Mouse (Mus musculus) forebrain, embryonic 16.5 days (tissue): ENCODE data around the gene Creb3l4. TPM values are rescaled to one million over a fixed set of nuclear protein-coding genes. Genes with fewer than 3 reads are reported as not detected.

Experiments used
- ATAC-seq: fragments of 200-750 bp; cut with Nextera tagmentation; 2 replicates; pipeline ENCODE4 v1.8.0; 2017; ENCODE audit warnings: mild to moderate bottlenecking, moderate library complexity
- H3K27ac ChIP-seq: fragments of 300-500 bp; sonication (generic); 2 replicates; pipeline ENCODE4 v1.5.1; 2014; ENCODE audit warnings: low read length, control low read depth
- H3K27me3 ChIP-seq: fragments of 300-500 bp; sonication (generic); replicated peaks from 2 replicates; pipeline ENCODE4 v1.6.1; 2014; ENCODE audit warnings: low read length; ENCODE audit not compliant: control insufficient read depth, insufficient read depth
- H3K36me3 ChIP-seq: fragments of 300-500 bp; sonication (generic); 2 replicates; pipeline ENCODE4 v1.6.1; 2014; ENCODE audit not compliant: control insufficient read depth, insufficient read depth
- H3K4me1 ChIP-seq: fragments of 300-500 bp; sonication (generic); replicated peaks from 2 replicates; pipeline ENCODE4 v1.6.1; 2014; ENCODE audit warnings: low read length; ENCODE audit not compliant: control insufficient read depth, insufficient read depth
- H3K4me2 ChIP-seq: fragments of 300-500 bp; sonication (generic); 2 replicates; pipeline ENCODE4 v1.6.1; 2014; ENCODE audit warnings: mild to moderate bottlenecking, low read length, control low read depth
- H3K4me3 ChIP-seq: fragments of 300-500 bp; sonication (generic); replicated peaks from 2 replicates; pipeline ENCODE4 v1.5.1; 2014; ENCODE audit warnings: mild to moderate bottlenecking, low read length, control low read depth
- H3K9ac ChIP-seq: fragments of 300-500 bp; sonication (generic); replicated peaks from 2 replicates; pipeline ENCODE4 v1.6.1; 2014; ENCODE audit warnings: low read depth, low read length, control low read depth
- H3K9me3 ChIP-seq: fragments of 300-500 bp; sonication (generic); 2 replicates; pipeline ENCODE4 v1.6.1; 2016; ENCODE audit warnings: low read length; ENCODE audit not compliant: control insufficient read depth
- WGBS: fragments of 180-500 bp; shearing (Covaris S2); extraction: QIAGEN DNeasy Blood & Tissue Kit; methylation state at CpG from one replicate; pipeline ENCODE4 v1.1.7; 2014; 5-methylcytosine and 5-hydroxymethylcytosine counted together
- polyA plus RNA-seq: library from polyadenylated mRNA; unstranded; fragments of >200 nt; fragmentation: Nextera tagmentation; extraction: Ambion mirVana; gene quantifications from 2 replicates; pipeline ENCODE4 v1.2.1, GENCODE M21; 2015

Creb3l4 gene
- polyA plus RNA-seq, 1 experiment from 2014 or later = 2.7 TPM

- WGBS = 97% methylated on average over 10 of the region's 10 CpGs
- Histone ChIP-seq H3K9ac (no peak overlapping the region), H3K4me1 (no peaks in the 10 kb centered on the region), H3K4me3 (no peak overlapping the region), H3K36me3 (peaks cover 9% of the 10 kb centered on the region; the same call in 1 of the 2 replicates), H3K27ac (no peak overlapping the region), H3K27me3 (no peaks in the 10 kb centered on the region), H3K4me2 (no peak overlapping the region), H3K9me3 (no peaks in the 10 kb centered on the region)
- no peak for ATAC-seq
These were observed 34.9 kb upstream of the Creb3l4 start for GRCm38 (mm10) chr3:90278211-90278610.

- ATAC-seq = no peak
- Histone ChIP-seq H3K4me2 (no peak overlapping the region), H3K36me3 (peaks cover 9% of the 10 kb centered on the region; the same call in 1 of the 2 replicates), H3K4me1 (no peaks in the 10 kb centered on the region), H3K27ac (no peak overlapping the region), H3K9me3 (no peaks in the 10 kb centered on the region), H3K27me3 (no peaks in the 10 kb centered on the region), H3K4me3 (no peak overlapping the region), H3K9ac (no peak overlapping the region)
- 93% methylated on average over 9 of the region's 9 CpGs for WGBS
These were observed 34.5 kb upstream of the Creb3l4 start for GRCm38 (mm10) chr3:90277793-90278192.

GRCm38 (mm10) chr3:90276858-90277257 is 33.5 kb upstream of the Creb3l4 start:
- H3K9ac ChIP-seq = no peak overlapping the region
- H3K9me3 ChIP-seq = no peaks in the 10 kb centered on the region
- ATAC-seq = no peak
- no peak overlapping the region for H3K4me2 ChIP-seq
- H3K36me3 ChIP-seq = peaks cover 11% of the 10 kb centered on the region
- WGBS = 36% methylated on average over 15 of the region's 16 CpGs
- no peak overlapping the region for H3K27ac ChIP-seq
- H3K4me3 ChIP-seq = no peak overlapping the region
- no peaks in the 10 kb centered on the region for H3K27me3 ChIP-seq
- no peaks in the 10 kb centered on the region for H3K4me1 ChIP-seq

GRCm38 (mm10) chr3:90275286-90275685 is 32.0 kb upstream of the Creb3l4 start:
- Histone ChIP-seq H3K36me3 (peaks cover 11% of the 10 kb centered on the region), H3K4me1 (no peaks in the 10 kb centered on the region), H3K9ac (no peak overlapping the region), H3K9me3 (no peaks in the 10 kb centered on the region), H3K27ac (no peak overlapping the region), H3K27me3 (no peaks in the 10 kb centered on the region), H3K4me3 (no peak overlapping the region), H3K4me2 (no peak overlapping the region)
- WGBS = 92% methylated on average over 11 of the region's 11 CpGs
- ATAC-seq = no peak

- Histone ChIP-seq H3K9ac (no peak overlapping the region), H3K4me1 (no peaks in the 10 kb centered on the region), H3K9me3 (no peaks in the 10 kb centered on the region), H3K27me3 (no peaks in the 10 kb centered on the region), H3K4me2 (no peak overlapping the region), H3K4me3 (no peak overlapping the region), H3K27ac (no peak overlapping the region), H3K36me3 (peaks cover 7% of the 10 kb centered on the region)
- no peak for ATAC-seq
- 92% methylated on average over 22 of the region's 22 CpGs for WGBS
These were observed 30.5 kb upstream of the Creb3l4 start for GRCm38 (mm10) chr3:90273855-90274254.

- no peak overlapping the region for H3K4me2 ChIP-seq
- H3K36me3 ChIP-seq = peaks cover 5% of the 10 kb centered on the region
- no peak overlapping the region for H3K9ac ChIP-seq
- no peaks in the 10 kb centered on the region for H3K27me3 ChIP-seq
- WGBS = 76% methylated on average over 9 of the region's 9 CpGs
- no peak for ATAC-seq
- no peak overlapping the region for H3K4me3 ChIP-seq
- H3K27ac ChIP-seq = no peak overlapping the region
- no peaks in the 10 kb centered on the region for H3K9me3 ChIP-seq
- H3K4me1 ChIP-seq = no peaks in the 10 kb centered on the region
These were observed 28.9 kb upstream of the Creb3l4 start for GRCm38 (mm10) chr3:90272170-90272569.

GRCm38 (mm10) chr3:90270784-90271183 is 27.5 kb upstream of the Creb3l4 start:
- Histone ChIP-seq H3K9me3 (no peaks in the 10 kb centered on the region), H3K27ac (no peak overlapping the region), H3K9ac (no peak overlapping the region), H3K4me1 (peaks cover 8% of the 10 kb centered on the region), H3K27me3 (no peaks in the 10 kb centered on the region), H3K36me3 (peaks cover 2% of the 10 kb centered on the region; the same call in 1 of the 2 replicates), H3K4me2 (no peak overlapping the region), H3K4me3 (no peak overlapping the region)
- 91% methylated on average over 8 of the region's 8 CpGs for WGBS
- ATAC-seq = no peak

- Histone ChIP-seq H3K27ac (no peak overlapping the region), H3K4me1 (peaks cover 12% of the 10 kb centered on the region), H3K4me2 (no peak overlapping the region), H3K27me3 (no peaks in the 10 kb centered on the region), H3K9me3 (no peaks in the 10 kb centered on the region), H3K9ac (no peak overlapping the region), H3K4me3 (no peak overlapping the region), H3K36me3 (peaks cover 5% of the 10 kb centered on the region)
- ATAC-seq = no peak
- WGBS = 82% methylated on average over 16 of the region's 16 CpGs
These were observed 25.7 kb upstream of the Creb3l4 start for GRCm38 (mm10) chr3:90268971-90269370.

GRCm38 (mm10) chr3:90268190-90268589 is 24.9 kb upstream of the Creb3l4 start:
- no peaks in the 10 kb centered on the region for H3K9me3 ChIP-seq
- peaks cover 11% of the 10 kb centered on the region for H3K36me3 ChIP-seq
- no peak overlapping the region for H3K4me3 ChIP-seq
- H3K27ac ChIP-seq = no peak overlapping the region
- no peaks in the 10 kb centered on the region for H3K27me3 ChIP-seq
- WGBS = 97% methylated on average over 11 of the region's 11 CpGs
- ATAC-seq = no peak
- H3K4me1 ChIP-seq = peaks cover 12% of the 10 kb centered on the region
- H3K9ac ChIP-seq = no peak overlapping the region
- H3K4me2 ChIP-seq = no peak overlapping the region
